Mouse (Mus musculus) neural tube, postnatal 0 days (tissue): ENCODE results near the gene Rnf2. TPM values are rescaled to one million over a fixed set of nuclear protein-coding genes. Genes with fewer than 3 reads are reported as not detected.

ENCODE experiments used
- microRNA-seq: library from miRNA; unstranded; fragments of <30 nt; microRNA quantifications from one replicate; pipeline ENCODE4, GENCODE M21; 2016
- polyA plus RNA-seq: library from polyadenylated mRNA; unstranded; fragments of >200 nt; fragmentation: Nextera tagmentation; extraction: Ambion mirVana; gene quantifications from 2 replicates; pipeline ENCODE4 v1.2.1, GENCODE M21; 2015

The Rnf2 gene
- polyA plus RNA-seq = 53.3 and 55.3 TPM in 2 replicates

GRCm38 (mm10) chr1:151500531-151501361, at the start of gene Rnf2:
Rnf2 (minus strand) TSS chr1:151500955.

GRCm38 (mm10) chr1:151428263-151429221, 72.2 kb downstream of the Rnf2 start, which contains the start of the genes Swt1 and Trmt1l:
Swt1 (minus strand) TSS chr1:151428455.
Trmt1l (plus strand) TSS chr1:151428542.

Small RNA genes lying within 50 kb of the gene (microRNA-seq; reads per million reads assigned to microRNA genes)
- not detected for gene Mir7682

Other genes starting within 250 kb of the Rnf2 start
- gene Ivns1abp, start 156.5 kb downstream of the Rnf2 start, polyA plus RNA-seq = 111 and 115 TPM in 2 replicates
- gene Swt1, start 72.5 kb downstream of the Rnf2 start, polyA plus RNA-seq = 12.1 and 15.9 TPM in 2 replicates
- gene Trmt1l, start 72.4 kb downstream of the Rnf2 start, polyA plus RNA-seq = 28.1 and 28.4 TPM in 2 replicates
- gene Fam129a, start 70.2 kb upstream of the Rnf2 start, polyA plus RNA-seq = 1.8 and 2.2 TPM in 2 replicates